10 mouse cellular contexts compared by ENCODE assay signal in the genomic region with DNA sequence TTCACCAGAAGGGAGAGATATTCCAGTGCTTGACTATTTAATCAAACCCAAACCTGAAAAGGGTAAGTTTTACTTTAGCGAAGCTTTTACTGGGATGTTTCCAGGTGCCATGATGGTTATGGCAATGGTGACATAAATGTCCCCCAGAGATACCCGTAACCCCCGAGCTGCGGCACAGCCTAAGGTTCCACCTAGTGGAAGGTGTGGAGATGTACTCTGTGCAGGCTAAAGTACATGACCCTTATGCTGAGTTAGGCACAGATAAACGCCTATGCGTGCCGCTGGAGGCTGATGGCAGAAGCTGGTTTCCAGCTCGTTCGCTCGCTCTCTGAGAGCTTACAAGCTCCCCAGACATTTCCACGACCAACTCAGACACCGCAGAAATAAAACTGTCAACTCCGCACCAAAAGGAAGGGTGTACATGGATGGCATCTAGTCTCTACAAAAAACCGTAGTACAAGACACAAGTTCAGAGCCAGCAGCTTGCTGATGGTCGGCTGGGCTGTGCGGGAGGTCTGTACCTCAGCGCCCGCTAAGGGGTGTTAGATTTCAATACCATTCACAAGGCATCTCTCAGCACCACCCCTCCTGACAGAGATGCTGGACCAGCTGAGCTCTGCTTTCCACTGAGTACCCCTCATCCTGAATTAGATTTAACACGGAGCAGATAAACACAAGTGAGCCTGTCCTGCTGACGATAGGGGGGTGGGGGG. TPM values are rescaled to one million over a fixed set of nuclear protein-coding genes. Genes with fewer than 3 reads are reported as not detected.
DNase-seq lines count a peak whose midpoint lies in the region; ATAC-seq and TF ChIP-seq lines count a peak whose summit lies in the region.
"Had no signal": no experiment of that assay in that cellular context is flagged by ENCODE, and none has a peak within 500 bp of the region (broad histone marks: within the 10 kb centered on the region; RNA-seq: fewer than 3 reads in every experiment).

No protein-coding gene starts in this region.

- no peak overlapping the region for H3K27ac ChIP-seq in heart, embryonic 10.5 days
- no peak overlapping the region for H3K27ac ChIP-seq in forebrain, postnatal 0 days (ENCODE audit: low read depth, low read length)
- H3K27ac ChIP-seq in midbrain, embryonic 14.5 days (replicated peaks; ENCODE audit: low read depth, low read length): no peak overlapping the region

- peak overlapping the region; percentile 14; the same call in 1 of the 2 replicates for H3K9ac ChIP-seq in forebrain, postnatal 0 days
- H3K9ac ChIP-seq in midbrain, embryonic 14.5 days (replicated peaks; ENCODE audit: low read length): no peak overlapping the region

- H3K4me2 ChIP-seq in forebrain, postnatal 0 days (ENCODE audit: low read depth): peak overlapping the region; percentile 23; the same call in 1 of the 2 replicates
- peak overlapping the region; percentile 38 for H3K4me2 ChIP-seq in midbrain, embryonic 14.5 days (ENCODE audit: low read length)

- H3K9me3 ChIP-seq in heart, embryonic 10.5 days: no peaks in the 10 kb centered on the region
- H3K9me3 ChIP-seq in forebrain, postnatal 0 days (ENCODE audit: low read length): no peaks in the 10 kb centered on the region
- no peaks in the 10 kb centered on the region for H3K9me3 ChIP-seq in midbrain, embryonic 14.5 days (ENCODE audit: control insufficient read depth, low read length)
- H3K9me3 ChIP-seq: megakaryocyte, embryonic 14.5 days had no signal

- no peak for ATAC-seq in forebrain, postnatal 0 days
- ATAC-seq in midbrain, embryonic 14.5 days (ENCODE audit: low FRiP score, low TSS enrichment): no peak; the same call in 1 of the 2 replicates

- no peak for DNase-seq in heart, embryonic 10.5 days (ENCODE audit: low spot score)
- DNase-seq in heart, postnatal 4 days: no peak
- DNase-seq in brain, embryonic 14.5 days (ENCODE audit: low read depth): no peak
- no peak for DNase-seq in forebrain, postnatal 0 days
- no peak for DNase-seq in midbrain, embryonic 14.5 days
- DNase-seq in lung, postnatal 14 days: no peak
- no peak for DNase-seq in urinary bladder, adult 2 months (ENCODE audit: low spot score)
- no peak for DNase-seq in lung, postnatal 4 days
- DNase-seq: adrenal gland, adult 2 months had no signal

- TF ChIP-seq CTCF in brain, embryonic 14.5 days (IDR thresholded peaks at IDR 0.05; ENCODE audit: borderline replicate concordance, extremely low read depth, insufficient read depth, insufficient read length): peak; percentile 18; the same call in 1 of the 2 replicates
- peak; percentile 34 for TF ChIP-seq CTCF in forebrain, postnatal 0 days (IDR thresholded peaks at IDR 0.05; ENCODE audit: low read depth)

- peak overlapping the region; percentile 27; the same call in 1 of the 2 replicates for H3K4me3 ChIP-seq in heart, embryonic 10.5 days
- H3K4me3 ChIP-seq in forebrain, postnatal 0 days (ENCODE audit: low read depth, low read length): no peak overlapping the region
- H3K4me3 ChIP-seq in midbrain, embryonic 14.5 days (replicated peaks; ENCODE audit: low read depth, low read length): no peak overlapping the region
- H3K4me3 ChIP-seq: megakaryocyte, embryonic 14.5 days had no signal

- H3K4me1 ChIP-seq in heart, embryonic 10.5 days: peaks cover 10% of the 10 kb centered on the region
- no peaks in the 10 kb centered on the region for H3K4me1 ChIP-seq in forebrain, postnatal 0 days (ENCODE audit: insufficient read depth)
- H3K4me1 ChIP-seq in midbrain, embryonic 14.5 days (ENCODE audit: control insufficient read depth, insufficient read depth, low read length): peaks cover 5% of the 10 kb centered on the region; the same call in 1 of the 2 replicates
- H3K4me1 ChIP-seq: megakaryocyte, embryonic 14.5 days had no signal

- 34% methylated on average over 20 of the region's 20 CpGs for WGBS in heart, embryonic 10.5 days
- 44% methylated on average over 20 of the region's 20 CpGs for WGBS in forebrain, postnatal 0 days
- 34% methylated on average over 20 of the region's 20 CpGs for WGBS in midbrain, embryonic 14.5 days

- no peak for TF ChIP-seq POLR2A in brain, embryonic 14.5 days (IDR thresholded peaks at IDR 0.05; ENCODE audit: borderline replicate concordance, extremely low read depth, insufficient read depth, insufficient read length, poor library complexity, severe bottlenecking)

- peaks cover 11% of the 10 kb centered on the region; the same call in 1 of the 2 replicates for H3K27me3 ChIP-seq in heart, embryonic 10.5 days (ENCODE audit: insufficient read depth, poor library complexity, severe bottlenecking)
- no peaks in the 10 kb centered on the region for H3K27me3 ChIP-seq in forebrain, postnatal 0 days (ENCODE audit: insufficient read depth, low read length)
- peaks cover 10% of the 10 kb centered on the region; the same call in 1 of the 2 replicates for H3K27me3 ChIP-seq in midbrain, embryonic 14.5 days (ENCODE audit: control insufficient read depth, insufficient read depth, low read length)

- no peaks in the 10 kb centered on the region for H3K36me3 ChIP-seq in heart, embryonic 10.5 days
- H3K36me3 ChIP-seq in forebrain, postnatal 0 days (ENCODE audit: insufficient read depth): no peaks in the 10 kb centered on the region
- no peaks in the 10 kb centered on the region for H3K36me3 ChIP-seq in midbrain, embryonic 14.5 days (ENCODE audit: control insufficient read depth, insufficient read depth, low read length)

RNA-seq across cellular contexts. Expression of gene Selenok, which starts 28.4 kb away (rescaled TPM):
- 201 and 231 TPM in 2 replicates for polyA plus RNA-seq in heart, embryonic 10.5 days (2016; fragmentation: Nextera tagmentation; extraction: Ambion mirVana)
- 10 to 100 TPM; 80.1 to 80.2 TPM for total RNA-seq in heart, postnatal 4 days (2021)
- polyA plus RNA-seq in brain, embryonic 14.5 days (2012; rRNA removed): 150 and 158 TPM in 2 replicates
- 95.6 and 154 TPM in 2 replicates for total RNA-seq in forebrain, postnatal 0 days (2014; rRNA removed)
- polyA plus RNA-seq in forebrain, postnatal 0 days (2015; fragmentation: Nextera tagmentation; extraction: Ambion mirVana): 446 and 494 TPM in 2 replicates
- 356 and 457 TPM in 2 replicates for polyA plus RNA-seq in midbrain, embryonic 14.5 days (2014; fragmentation: Nextera tagmentation; extraction: Ambion mirVana)
- polyA plus RNA-seq in urinary bladder, adult 2 months (2012; rRNA removed): 147 and 185 TPM in 2 replicates

RNA-seq across cellular contexts. Expression of gene Actr8, which starts 38.4 kb away (rescaled TPM):
- polyA plus RNA-seq in heart, embryonic 10.5 days (2016; fragmentation: Nextera tagmentation; extraction: Ambion mirVana): 62.4 and 65.1 TPM in 2 replicates
- 10 to 100 TPM; 37.8 to 38.6 TPM for total RNA-seq in heart, postnatal 4 days (2021)
- 49.4 and 59.5 TPM in 2 replicates for polyA plus RNA-seq in brain, embryonic 14.5 days (2012; rRNA removed)
- total RNA-seq in forebrain, postnatal 0 days (2014; rRNA removed): 58.3 and 68.6 TPM in 2 replicates
- 38.6 and 49.2 TPM in 2 replicates for polyA plus RNA-seq in forebrain, postnatal 0 days (2015; fragmentation: Nextera tagmentation; extraction: Ambion mirVana)
- 61.0 and 63.8 TPM in 2 replicates for polyA plus RNA-seq in midbrain, embryonic 14.5 days (2014; fragmentation: Nextera tagmentation; extraction: Ambion mirVana)
- polyA plus RNA-seq in urinary bladder, adult 2 months (2012; rRNA removed): 49.8 and 51.9 TPM in 2 replicates
